Mouse (Mus musculus) spleen, postnatal 10 days (tissue): ENCODE measurements at regions not wholly inside any gene's neighbourhood (a gene's known extent, or its start where the extent isn't known, plus 50 kb on each side); places are given as distances from the start of the nearest gene placed in this dataset.

Experiments used
- DNase-seq, 2 experiments: peaks; one replicate each; pipeline ENCODE4 v3.0.0; 2021 to 2022; ENCODE audit warnings: low spot score in 2 of 2

DNA sequence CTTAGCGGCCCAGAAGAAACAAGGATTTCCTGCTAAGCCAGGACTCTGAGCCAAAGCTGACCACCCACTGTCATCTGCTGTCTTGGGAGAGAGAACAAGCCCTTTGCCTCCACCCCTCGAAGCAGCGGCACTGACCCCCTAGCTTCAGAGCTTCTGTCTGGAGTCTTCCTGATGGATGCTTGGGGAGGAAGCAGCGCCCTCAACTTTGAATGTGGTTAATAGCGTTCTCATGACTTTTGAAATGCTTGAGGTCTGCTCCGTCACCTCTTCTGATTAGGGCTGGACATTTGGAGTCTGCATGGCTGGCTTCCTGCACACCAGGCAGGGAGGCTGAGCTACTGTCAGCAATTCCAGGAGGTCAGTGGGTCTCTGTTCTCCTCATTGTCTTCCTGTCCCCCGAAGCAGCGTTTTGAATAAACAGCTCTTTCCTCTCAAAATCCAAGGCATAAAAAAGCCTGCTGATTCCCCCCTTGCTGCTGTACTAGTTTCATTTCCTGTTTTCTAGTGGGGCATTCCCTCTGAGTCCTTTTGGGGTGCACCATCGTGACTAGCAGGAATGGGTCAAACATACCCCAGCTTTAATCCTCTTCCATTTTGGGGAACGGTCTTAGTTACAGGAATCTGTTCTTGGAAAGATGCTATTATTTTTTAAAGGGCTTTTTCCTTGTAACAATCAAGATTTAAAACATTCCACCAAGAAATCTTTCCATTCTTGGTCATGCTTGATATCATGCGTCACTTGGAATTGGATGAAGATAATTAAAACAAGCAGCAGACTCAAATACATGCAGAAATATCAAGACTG is 256.0 kb downstream of the Ankrd16 start:
- no peak for DNase-seq

DNA sequence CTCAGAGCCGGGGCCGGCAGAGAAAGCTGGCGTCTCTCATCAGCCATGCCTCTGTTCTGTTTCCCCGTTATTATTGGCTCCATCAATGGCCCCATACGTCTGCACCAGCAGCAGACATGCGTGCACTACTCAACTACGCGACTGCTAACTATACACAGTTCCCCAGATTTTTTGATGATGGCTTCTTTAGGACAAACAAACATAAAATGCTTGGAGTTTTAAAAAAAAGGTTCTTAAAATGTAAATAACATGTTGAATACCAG is 256.6 kb downstream of the Ankrd16 start:
- DNase-seq = no peak

DNA sequence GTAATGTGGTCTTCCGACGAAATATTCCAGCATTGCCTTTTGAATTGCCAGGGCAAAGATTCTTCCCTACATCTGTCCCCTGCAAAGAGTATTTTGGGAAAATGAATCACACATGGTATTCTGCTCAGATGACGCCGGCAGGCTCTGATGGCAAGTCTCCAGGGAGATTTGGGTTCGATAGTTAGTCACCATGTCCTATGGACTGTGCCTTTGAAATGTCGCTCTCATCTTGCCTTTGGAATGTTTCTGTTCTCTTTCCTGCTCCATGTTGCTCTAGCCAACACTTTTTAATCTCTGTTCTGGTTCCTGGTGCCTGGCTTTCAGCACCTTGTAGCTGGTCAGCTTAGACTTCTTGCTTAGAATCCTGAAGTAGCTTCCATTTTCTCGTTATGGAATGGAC is 252.3 kb downstream of the Itga8 start:
- no peak for DNase-seq

DNA sequence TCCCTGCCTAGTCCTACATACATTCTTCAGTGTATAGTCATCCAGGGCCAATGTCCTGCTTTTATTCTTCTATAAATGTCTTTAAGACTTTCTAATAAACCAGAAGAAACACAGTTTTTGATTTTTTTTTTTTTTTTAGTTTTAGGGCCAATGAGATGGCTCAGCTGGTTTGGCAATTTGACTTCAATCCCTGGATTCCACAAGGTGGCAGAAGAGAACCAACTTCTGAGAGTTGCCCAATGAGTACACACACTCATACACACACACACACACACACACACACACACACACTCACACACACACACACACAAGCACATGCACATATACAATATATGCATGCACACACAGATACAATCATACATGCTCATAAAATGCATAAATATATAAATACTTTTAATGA is 251.8 kb downstream of the Itga8 start:
- no peak for DNase-seq

DNA sequence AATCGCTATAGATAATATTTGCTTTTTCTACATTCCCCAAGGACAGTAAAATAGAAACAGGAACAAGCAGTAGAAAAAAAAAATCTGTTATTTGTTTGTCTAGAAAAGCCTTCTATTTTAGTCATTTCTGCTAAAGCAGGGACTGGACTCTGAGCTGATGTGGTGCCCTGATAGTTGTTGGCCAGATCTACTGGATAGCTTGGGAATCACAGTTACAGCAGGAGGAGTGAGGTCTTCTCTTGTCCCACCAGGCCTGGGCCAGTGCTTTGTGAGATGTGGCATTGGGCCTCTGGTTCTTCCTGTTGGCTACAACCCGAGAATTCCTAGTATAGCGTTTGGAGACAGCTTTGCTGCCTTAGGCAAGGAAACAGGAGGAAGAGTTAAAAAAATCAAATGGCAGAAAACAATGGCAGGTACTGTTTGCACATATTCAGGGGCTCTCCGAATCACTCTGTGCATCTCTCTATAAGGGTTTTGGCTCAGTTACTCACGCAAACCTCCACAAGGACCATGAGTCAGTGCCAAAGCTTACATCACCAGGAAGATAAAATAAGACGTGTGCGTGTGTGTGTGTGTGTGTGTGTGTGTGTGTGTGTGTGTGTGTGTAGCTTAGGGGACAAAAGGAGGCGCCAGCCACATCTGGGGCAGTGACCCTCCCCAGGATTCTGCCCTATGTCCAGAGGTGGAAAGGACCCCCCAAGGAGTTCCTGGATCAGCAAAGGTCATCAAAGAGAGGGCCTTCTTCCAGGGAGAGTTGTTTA is 248.1 kb downstream of the Itga8 start:
- no peak for DNase-seq

DNA sequence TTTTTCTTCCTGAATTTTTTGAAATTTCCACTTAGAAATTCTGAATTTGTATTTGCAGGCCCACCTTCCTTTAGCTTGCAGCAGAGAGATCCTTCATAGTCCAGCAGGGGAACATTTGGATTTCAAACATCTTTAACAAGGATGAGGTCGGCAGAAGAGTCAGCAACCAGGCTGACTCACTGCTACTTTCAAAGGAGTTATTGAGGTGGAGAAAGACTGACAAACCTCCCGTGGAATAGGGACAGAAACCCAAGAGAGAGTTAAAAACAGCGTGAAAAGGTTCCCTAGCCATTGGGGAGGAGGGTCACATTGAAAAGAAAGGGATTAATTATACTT is 247.6 kb downstream of the Itga8 start:
- DNase-seq = no peak
